Mouse (Mus musculus): ENCODE data around the gene Procr.
"Not testable (repeated sequence)": the region's sequence is repeated elsewhere in the genome, so short reads cannot be mapped to it uniquely, and the experiment has no call there.

Procr gene

GRCm38 (mm10) chr2:155751014-155751786 lies at the start of gene Procr:
Gene Procr, plus strand, starts transcription at chr2:155751117.
- no peak for DNase-seq (ENCODE audit: low spot score)

DNA sequence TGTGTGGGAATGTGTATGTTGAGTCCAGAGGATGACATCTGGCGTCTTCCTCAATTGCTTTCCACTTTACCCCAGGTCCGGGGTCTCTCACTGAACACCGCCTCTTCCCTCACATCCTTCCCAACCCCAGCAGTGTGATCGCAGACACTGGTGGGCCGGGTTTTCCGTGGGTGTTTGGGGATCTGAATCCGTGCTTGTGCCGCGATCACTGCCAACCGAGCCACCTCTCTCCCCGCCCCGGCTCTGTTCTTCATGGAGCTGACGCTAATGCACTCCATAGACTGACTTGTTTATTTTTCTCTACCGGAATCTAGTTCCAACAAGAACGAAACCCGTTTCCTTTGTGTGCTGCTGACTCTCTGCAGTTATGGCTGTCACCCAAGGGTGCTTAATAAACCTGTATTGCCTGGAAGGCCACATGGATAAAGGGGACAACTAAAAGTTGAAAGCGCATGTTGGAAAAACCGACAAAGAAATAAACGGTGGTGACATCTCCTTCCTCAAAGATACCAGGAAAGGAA lies 49.5 kb upstream of the Procr start:
- no peak for DNase-seq (ENCODE audit: low spot score)

- DNase-seq (ENCODE audit: low spot score): no peak
These were observed 47.3 kb upstream of the Procr start for GRCm38 (mm10) chr2:155703630-155704029.

GRCm38 (mm10) chr2:155707251-155707650 lies 43.7 kb upstream of the Procr start:
- DNase-seq (ENCODE audit: low spot score): no peak

- DNase-seq (ENCODE audit: low spot score): no peak
These were observed 40.4 kb upstream of the Procr start for GRCm38 (mm10) chr2:155710557-155710956.

DNA sequence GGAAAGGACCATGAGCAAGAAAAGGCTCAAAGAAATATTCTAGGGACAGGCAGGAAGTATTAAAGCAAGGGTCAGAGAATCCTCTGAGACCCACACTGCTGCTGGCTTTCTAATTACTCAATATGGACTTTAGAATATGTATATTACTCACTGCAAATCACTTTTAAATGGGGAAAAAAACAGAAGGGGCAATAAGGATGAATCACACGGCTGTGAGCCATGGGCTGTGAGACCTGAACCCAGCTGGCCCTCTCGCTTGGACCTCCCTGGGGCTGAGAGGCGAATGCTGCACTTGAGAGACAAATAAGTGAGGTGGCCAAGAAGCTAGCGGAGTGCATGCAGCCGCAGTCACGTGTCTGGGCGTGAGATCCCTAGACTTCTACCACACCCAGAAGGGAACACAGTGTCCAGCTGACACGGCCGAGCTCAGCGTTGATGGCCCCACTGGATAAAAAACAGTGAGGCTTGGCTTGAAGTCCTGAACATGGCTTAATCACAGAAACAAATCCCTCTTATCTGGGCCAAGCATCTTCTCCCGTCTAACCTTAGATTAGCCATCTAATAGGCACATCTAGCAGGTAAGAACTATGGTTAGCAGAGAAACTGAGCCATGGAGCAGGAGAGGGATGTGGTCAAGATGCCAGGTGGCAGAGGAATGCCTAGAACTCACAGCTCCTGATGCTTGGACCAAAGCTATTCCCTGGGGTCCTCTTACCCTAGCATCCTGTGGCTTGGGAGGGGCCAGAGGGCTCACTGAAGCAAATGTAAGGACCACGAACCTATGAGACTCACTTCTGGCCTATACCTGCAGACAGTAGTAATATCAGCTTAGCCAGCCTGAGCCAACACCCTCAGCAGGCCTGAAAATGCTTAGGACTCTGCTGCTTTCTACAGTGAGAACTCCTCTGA lies 33.6 kb upstream of the Procr start:
- no peak for DNase-seq (ENCODE audit: low spot score)

GRCm38 (mm10) chr2:155720585-155720984 lies 30.3 kb upstream of the Procr start:
- DNase-seq (ENCODE audit: low spot score): no peak

GRCm38 (mm10) chr2:155724036-155724435 lies 26.9 kb upstream of the Procr start:
- DNase-seq (ENCODE audit: low spot score): no peak

GRCm38 (mm10) chr2:155724526-155724925 lies 26.4 kb upstream of the Procr start:
- no peak for DNase-seq (ENCODE audit: low spot score)

GRCm38 (mm10) chr2:155726302-155726701 lies 24.6 kb upstream of the Procr start:
- DNase-seq (ENCODE audit: low spot score): no peak

DNA sequence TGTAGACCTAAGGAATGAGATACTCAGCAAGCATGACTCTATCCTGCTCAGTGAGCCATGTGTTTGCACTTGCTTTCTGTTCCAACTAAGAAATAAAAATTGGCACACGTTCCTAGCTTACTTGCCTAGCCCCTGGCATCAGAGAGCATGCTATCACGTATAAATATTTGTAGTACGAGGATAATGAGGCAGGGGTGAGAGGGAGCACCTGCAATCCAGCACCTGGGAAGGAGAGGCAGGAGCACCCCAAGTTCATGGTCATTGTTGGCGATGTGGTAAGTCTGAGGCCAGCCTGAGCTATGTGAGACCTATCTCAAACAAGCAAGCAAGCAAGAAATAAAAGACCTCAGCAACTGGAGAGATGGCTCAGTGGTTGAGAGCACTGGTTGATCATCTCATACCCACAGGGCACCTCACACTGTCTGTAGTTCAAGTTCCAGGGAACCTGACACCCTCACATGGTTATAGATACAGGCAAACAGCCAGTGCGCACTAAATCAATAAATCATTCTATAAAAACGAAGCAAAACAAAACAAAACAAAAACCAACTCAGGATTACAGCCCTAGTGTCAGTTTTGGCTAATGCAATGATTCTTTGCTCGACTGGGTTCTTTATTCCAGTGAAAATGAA lies 23.0 kb upstream of the Procr start:
- no peak for DNase-seq (ENCODE audit: low spot score)

DNA sequence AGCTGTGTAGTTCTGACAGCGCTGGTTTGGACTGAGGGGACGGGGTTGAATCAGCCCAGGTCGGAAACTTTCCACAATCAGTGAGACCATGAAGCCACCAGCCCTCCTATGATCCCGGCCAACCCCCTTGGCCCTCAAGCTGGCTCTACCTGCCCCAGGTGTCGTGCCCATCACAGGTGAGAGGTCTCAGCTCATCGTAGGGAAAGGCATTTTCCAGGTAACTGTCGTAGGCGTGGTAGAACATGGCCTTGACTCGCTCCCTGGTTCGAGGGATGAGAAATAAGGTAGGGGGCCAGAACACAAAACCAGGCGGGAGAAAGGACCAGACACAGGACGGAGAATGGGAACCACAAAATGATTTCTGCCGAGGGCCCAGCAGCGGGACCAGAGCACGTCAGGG lies 22.2 kb upstream of the Procr start:
- DNase-seq (ENCODE audit: low spot score): no peak

- DNase-seq (ENCODE audit: low spot score): peak; percentile 82
These were observed 21.7 kb upstream of the Procr start, which contains the start of gene Edem2 for GRCm38 (mm10) chr2:155729158-155729645. Gene Edem2, minus strand, starts transcription at chr2:155729475.

- DNase-seq (ENCODE audit: low spot score): no peak
These were observed 15.8 kb upstream of the Procr start for GRCm38 (mm10) chr2:155735080-155735479.

- DNase-seq (ENCODE audit: low spot score): not testable (repeated sequence)
These were observed 15.2 kb upstream of the Procr start, which contains the start of gene Gm17581 for GRCm38 (mm10) chr2:155735766-155736165. Gene Gm17581, minus strand, starts transcription at chr2:155735866.

DNA sequence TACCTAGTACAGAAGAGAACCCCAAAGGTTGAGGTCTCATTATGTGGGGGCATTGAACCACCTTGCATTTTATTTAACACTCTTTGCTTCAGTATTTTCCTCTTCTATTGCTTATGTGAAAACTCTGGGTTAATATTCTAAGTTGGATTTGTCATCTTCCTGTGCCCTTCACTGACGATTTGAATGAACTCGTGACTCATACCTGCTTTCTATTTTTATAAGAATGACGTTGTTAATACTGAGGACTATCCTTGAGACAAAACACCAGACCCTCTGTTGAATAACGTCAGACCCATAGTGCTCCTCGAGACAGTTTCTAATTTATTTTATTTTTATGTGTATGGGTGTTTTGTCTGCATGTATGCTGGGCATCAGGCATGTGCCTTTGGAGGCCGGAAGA lies 14.0 kb upstream of the Procr start:
- DNase-seq (ENCODE audit: low spot score): no peak

DNA sequence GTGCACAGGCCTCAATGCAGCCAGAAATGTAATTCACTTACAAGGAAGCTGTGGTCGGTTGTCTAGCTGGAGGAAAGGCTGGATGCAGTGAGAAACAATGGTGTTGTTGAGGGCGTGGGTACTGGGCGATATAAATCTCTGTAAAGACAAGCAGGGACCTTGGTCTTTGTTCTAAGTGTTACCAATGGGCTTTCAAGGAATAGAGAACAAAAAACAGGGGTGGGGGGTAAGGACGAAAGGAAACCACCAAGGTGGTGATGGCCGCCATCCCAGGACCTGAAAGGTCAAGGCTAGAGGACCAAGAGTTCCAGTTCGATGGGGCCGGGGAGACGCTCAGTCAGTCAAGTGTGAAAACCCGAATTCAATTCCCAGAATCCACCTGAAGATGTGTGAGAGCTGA lies 13.1 kb upstream of the Procr start:
- no peak for DNase-seq (ENCODE audit: low spot score)

- DNase-seq (ENCODE audit: low spot score): no peak
These were observed 8.7 kb upstream of the Procr start for GRCm38 (mm10) chr2:155742211-155742610.

GRCm38 (mm10) chr2:155742931-155743337 lies 8.0 kb upstream of the Procr start:
- no peak for DNase-seq (ENCODE audit: low spot score)

DNA sequence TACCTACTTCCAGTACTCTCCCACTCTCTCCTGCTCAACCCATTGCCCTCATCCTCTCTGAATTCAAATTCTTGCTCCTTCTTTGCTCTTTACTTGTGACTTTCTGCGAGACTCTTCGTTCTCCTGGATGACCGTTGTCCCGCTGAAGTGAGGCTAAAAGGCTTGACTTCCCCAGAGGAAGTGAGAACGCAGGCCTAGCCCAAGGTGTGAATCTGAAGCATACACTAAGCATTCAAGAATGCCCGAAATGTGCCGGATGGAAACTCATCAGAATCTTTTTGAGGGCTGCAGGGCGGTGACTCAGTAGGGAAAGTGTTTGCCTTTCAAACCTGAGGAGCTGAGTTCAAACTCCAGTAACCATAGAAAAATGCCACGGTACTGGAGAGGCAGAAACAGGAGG lies 7.6 kb upstream of the Procr start:
- DNase-seq (ENCODE audit: low spot score): no peak

DNA sequence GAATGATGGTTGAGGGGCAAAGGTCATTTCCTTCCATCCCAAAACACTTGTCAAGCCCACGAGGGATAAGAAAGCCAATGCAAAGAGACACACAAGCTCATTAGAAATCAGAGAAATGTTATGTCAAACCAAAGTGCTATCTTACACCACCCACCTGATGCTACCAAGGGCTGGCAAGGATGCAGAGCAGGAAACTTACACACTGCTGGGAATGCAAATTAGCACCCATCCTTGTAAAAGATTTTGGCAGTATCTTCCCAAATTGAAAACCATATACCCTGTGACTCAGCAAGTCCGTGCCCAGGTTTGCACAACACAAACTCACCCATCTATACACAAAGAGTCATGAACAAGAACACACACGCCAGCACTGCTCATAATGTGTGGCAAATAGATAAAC lies 5.4 kb upstream of the Procr start:
- DNase-seq (ENCODE audit: low spot score): no peak

- no peak for DNase-seq (ENCODE audit: low spot score)
These were observed 1.5 kb upstream of the Procr start for GRCm38 (mm10) chr2:155749394-155749793.

All from layer of hippocampus, adult 9-10 months (tissue).